Mouse (Mus musculus): Measurements from ENCODE around the gene Gpr153. TPM values are rescaled to one million over a fixed set of nuclear protein-coding genes. Genes with fewer than 3 reads are reported as not detected.
A peak's percentile ranks its signal among the peaks of the same experiment; 100 is the strongest.

The Gpr153 gene
- total RNA-seq, 2 experiments from 2014 or later = 30.2 to 31.3 TPM

- no peak for DNase-seq
- intact Hi-C loops (cut with DNase I) = no loop called here
Measured at GRCm38 (mm10) chr4:152286183-152286582, 12.2 kb downstream of the Gpr153 start.

GRCm38 (mm10) chr4:152286887-152287286 is 12.9 kb downstream of the Gpr153 start:
- intact Hi-C loops (cut with DNase I) = no loop called here
- DNase-seq = peak; percentile 78 to 86

- intact Hi-C loops (cut with DNase I) = no loop called here
- DNase-seq = no peak
Measured at GRCm38 (mm10) chr4:152287317-152288120, 13.5 kb downstream of the Gpr153 start.

- intact Hi-C loops (cut with DNase I) = no loop called here
- DNase-seq = no peak
Measured at GRCm38 (mm10) chr4:152288398-152288945, 14.4 kb downstream of the Gpr153 start.

GRCm38 (mm10) chr4:152290385-152290784 is 16.4 kb downstream of the Gpr153 start:
- intact Hi-C loops (cut with DNase I) = no loop called here
- DNase-seq = no peak

- intact Hi-C loops (cut with DNase I) = no loop called here
- no peak for DNase-seq
Measured at GRCm38 (mm10) chr4:152290991-152291390, 17.0 kb downstream of the Gpr153 start.

GRCm38 (mm10) chr4:152291562-152291961 is 17.5 kb downstream of the Gpr153 start, which contains the start of gene Hes3:
Gene Hes3, minus strand, starts transcription at chr4:152291662.
- intact Hi-C loops (cut with DNase I) = no loop called here
- DNase-seq = no peak

GRCm38 (mm10) chr4:152292102-152292765 is 18.2 kb downstream of the Gpr153 start:
- no peak for DNase-seq
- intact Hi-C loops (cut with DNase I) = no loop called here

GRCm38 (mm10) chr4:152294188-152294929 is 20.3 kb downstream of the Gpr153 start:
- intact Hi-C loops (cut with DNase I) = no loop called here
- no peak for DNase-seq

GRCm38 (mm10) chr4:152295916-152296315 is 21.9 kb downstream of the Gpr153 start:
- intact Hi-C loops (cut with DNase I) = no loop called here
- no peak for DNase-seq

GRCm38 (mm10) chr4:152296371-152296770 is 22.3 kb downstream of the Gpr153 start:
- intact Hi-C loops (cut with DNase I) = no loop called here
- no peak for DNase-seq

- intact Hi-C loops (cut with DNase I) = no loop called here
- peak; percentile 100 for DNase-seq
Measured at GRCm38 (mm10) chr4:152296874-152297861, 23.1 kb downstream of the Gpr153 start, which contains the start of gene Icmt. Gene Icmt, plus strand, starts transcription at chr4:152297227.

- DNase-seq = no peak
- intact Hi-C loops (cut with DNase I) = no loop called here
Measured at GRCm38 (mm10) chr4:152298836-152299235, 24.8 kb downstream of the Gpr153 start.

GRCm38 (mm10) chr4:152300375-152300774 is 26.3 kb downstream of the Gpr153 start:
- no peak for DNase-seq
- intact Hi-C loops (cut with DNase I) = loop anchor here (2.0 kb wide), 1 partner anchor 14 kb away; no protein-coding TSS in a partner anchor

GRCm38 (mm10) chr4:152302012-152302411 is 28.0 kb downstream of the Gpr153 start:
- intact Hi-C loops (cut with DNase I) = no loop called here
- no peak for DNase-seq

- intact Hi-C loops (cut with DNase I) = no loop called here
Measured at GRCm38 (mm10) chr4:152303172-152303571, 29.1 kb downstream of the Gpr153 start.

GRCm38 (mm10) chr4:152304685-152305084 is 30.7 kb downstream of the Gpr153 start:
- DNase-seq = no peak
- intact Hi-C loops (cut with DNase I) = no loop called here

More at GRCm38 (mm10) chr4:152303172-152303571, 29.1 kb downstream of the Gpr153 start:
- DNase-seq = no peak

GRCm38 (mm10) chr4:152305991-152306390 is 32.0 kb downstream of the Gpr153 start:
- intact Hi-C loops (cut with DNase I) = no loop called here
- no peak for DNase-seq

GRCm38 (mm10) chr4:152307542-152307941 is 33.5 kb downstream of the Gpr153 start:
- intact Hi-C loops (cut with DNase I) = no loop called here
- DNase-seq = no peak

GRCm38 (mm10) chr4:152312186-152312585 is 38.2 kb downstream of the Gpr153 start:
- DNase-seq = no peak
- intact Hi-C loops (cut with DNase I) = no loop called here
